Mouse (Mus musculus) ES-Bruce4 (cell line): ENCODE measurements around the gene Ccdc136. TPM values are rescaled to one million over a fixed set of nuclear protein-coding genes. Genes with fewer than 3 reads are reported as not detected.

Source experiments
- H3K27ac ChIP-seq: 2 replicates; pipeline ENCODE4 v1.5.1; 2012; ENCODE audit warnings: low read length, inconsistent platforms; ENCODE audit not compliant: insufficient read depth
- H3K27me3 ChIP-seq: 2 replicates; pipeline ENCODE4 v1.6.1; 2012; ENCODE audit warnings: mild to moderate bottlenecking, low read length, inconsistent platforms; ENCODE audit not compliant: control insufficient read depth, poor library complexity, insufficient read depth, severe bottlenecking
- H3K36me3 ChIP-seq: 2 replicates; pipeline ENCODE4 v1.6.1; 2012; ENCODE audit warnings: inconsistent platforms, mild to moderate bottlenecking, low read length, moderate library complexity; ENCODE audit not compliant: control insufficient read depth, poor library complexity, insufficient read depth, severe bottlenecking
- H3K4me1 ChIP-seq: one replicate; pipeline ENCODE4 v1.8.1; 2011; ENCODE audit warnings: low read length; ENCODE audit not compliant: control insufficient read depth, insufficient read depth
- H3K4me3 ChIP-seq: 2 replicates; pipeline ENCODE4 v1.5.1; 2011; ENCODE audit warnings: low read depth, mild to moderate bottlenecking, low read length
- H3K9ac ChIP-seq: 2 replicates; pipeline ENCODE4 v1.6.1; 2012; ENCODE audit warnings: low read depth, mild to moderate bottlenecking, inconsistent platforms; ENCODE audit not compliant: poor library complexity, severe bottlenecking
- H3K9me3 ChIP-seq: replicated peaks from 2 replicates; pipeline ENCODE4 v1.6.1; 2012; ENCODE audit warnings: mild to moderate bottlenecking, low read length, inconsistent platforms; ENCODE audit not compliant: control insufficient read depth, poor library complexity, insufficient read depth, severe bottlenecking
- CTCF ChIP-seq: IDR thresholded peaks from one replicate; pipeline ENCODE4 v1.8.1; 2011; ENCODE audit warnings: low read depth, low read length
- EP300 ChIP-seq: IDR thresholded peaks from 2 replicates; pipeline ENCODE4 v1.6.1; 2011; ENCODE audit warnings: low read depth, low read length; ENCODE audit not compliant: insufficient read depth
- POLR2A ChIP-seq: IDR thresholded peaks from one replicate; pipeline ENCODE4 v1.8.1; 2011; ENCODE audit warnings: low read length; ENCODE audit not compliant: insufficient read depth
- polyA plus RNA-seq: library from polyadenylated mRNA; stranded (reverse); fragments of >200 nt; gene quantifications from 2 replicates; pipeline ENCODE4 v1.2.4, GENCODE M21; 2011; ENCODE audit warnings: low read depth; ENCODE audit not compliant: missing spikeins, insufficient read depth, insufficient read length

Gene Ccdc136
- polyA plus RNA-seq, 1 experiment: 22.7 TPM

DNA sequence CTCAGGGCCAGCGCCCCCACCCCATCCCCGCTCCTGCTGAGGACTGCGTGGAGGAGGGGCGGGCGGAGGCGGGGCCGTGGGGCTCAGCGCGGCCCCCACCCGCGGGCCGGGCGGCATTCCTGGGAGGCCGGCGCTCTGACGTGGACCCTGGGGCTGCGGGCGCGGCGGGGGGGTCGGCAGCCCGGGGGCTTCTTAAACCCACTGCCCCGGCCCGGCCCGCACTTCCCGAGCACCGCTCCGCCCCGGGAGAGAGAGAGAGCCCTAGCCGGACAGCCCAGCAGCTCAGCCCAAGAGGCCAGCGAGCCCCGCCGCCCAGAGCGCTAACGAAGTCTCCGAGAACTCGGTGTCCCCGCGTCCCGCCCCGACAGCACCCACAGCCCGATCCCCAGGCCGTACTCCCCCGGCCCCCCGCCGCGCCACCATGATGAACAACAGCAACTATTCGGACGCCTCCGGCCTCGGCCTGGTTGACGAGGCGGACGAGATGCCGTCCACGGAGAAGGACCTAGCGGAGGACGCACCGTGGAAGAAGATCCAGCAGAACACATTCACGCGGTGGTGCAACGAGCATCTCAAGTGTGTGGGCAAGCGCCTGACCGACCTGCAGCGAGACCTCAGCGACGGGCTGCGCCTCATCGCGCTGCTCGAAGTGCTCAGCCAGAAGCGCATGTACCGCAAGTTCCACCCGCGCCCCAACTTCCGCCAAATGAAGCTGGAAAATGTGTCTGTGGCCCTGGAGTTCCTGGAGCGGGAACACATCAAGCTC lies 37.1 kb downstream of the Ccdc136 start, which contains the start of gene Flnc:
Gene Flnc, plus strand, starts transcription at position 219 of the 766 bp plus-strand sequence.
- peaks cover 2% of the 10 kb centered on the region; the same call in 1 of the 2 replicates for H3K27me3 ChIP-seq
- H3K36me3 ChIP-seq: no peaks in the 10 kb centered on the region
- no peaks in the 10 kb centered on the region for H3K9me3 ChIP-seq
- H3K9ac ChIP-seq: peak within 1 kb of the TSS; percentile 60
- TF ChIP-seq POLR2A (no peak), CTCF (no peak), EP300 (no peak)
- peaks cover 8% of the 10 kb centered on the region for H3K4me1 ChIP-seq
- peak within 1 kb of the TSS; percentile 66 for H3K4me3 ChIP-seq
- no peak within 1 kb of the TSS for H3K27ac ChIP-seq

- H3K27ac ChIP-seq: no peak overlapping the region
- H3K9me3 ChIP-seq: no peaks in the 10 kb centered on the region
- TF ChIP-seq CTCF: no peak
- TF ChIP-seq POLR2A: no peak
- no peak for TF ChIP-seq EP300
- H3K4me1 ChIP-seq: peaks cover 8% of the 10 kb centered on the region
- H3K27me3 ChIP-seq: peaks cover 2% of the 10 kb centered on the region; the same call in 1 of the 2 replicates
- H3K9ac ChIP-seq: peak overlapping the region; percentile 60
- H3K36me3 ChIP-seq: no peaks in the 10 kb centered on the region
- H3K4me3 ChIP-seq: peak overlapping the region; percentile 66
These were observed 38.0 kb downstream of the Ccdc136 start for GRCm38 (mm10) chr6:29433804-29434795.

- Histone ChIP-seq H3K27me3 (peaks cover 2% of the 10 kb centered on the region; the same call in 1 of the 2 replicates), H3K9me3 (no peaks in the 10 kb centered on the region), H3K27ac (no peak overlapping the region), H3K36me3 (no peaks in the 10 kb centered on the region), H3K4me1 (peaks cover 8% of the 10 kb centered on the region), H3K4me3 (no peak overlapping the region), H3K9ac (no peak overlapping the region)
- TF ChIP-seq POLR2A (no peak), EP300 (no peak), CTCF (no peak)
These were observed 39.0 kb downstream of the Ccdc136 start for GRCm38 (mm10) chr6:29434911-29435691.

DNA sequence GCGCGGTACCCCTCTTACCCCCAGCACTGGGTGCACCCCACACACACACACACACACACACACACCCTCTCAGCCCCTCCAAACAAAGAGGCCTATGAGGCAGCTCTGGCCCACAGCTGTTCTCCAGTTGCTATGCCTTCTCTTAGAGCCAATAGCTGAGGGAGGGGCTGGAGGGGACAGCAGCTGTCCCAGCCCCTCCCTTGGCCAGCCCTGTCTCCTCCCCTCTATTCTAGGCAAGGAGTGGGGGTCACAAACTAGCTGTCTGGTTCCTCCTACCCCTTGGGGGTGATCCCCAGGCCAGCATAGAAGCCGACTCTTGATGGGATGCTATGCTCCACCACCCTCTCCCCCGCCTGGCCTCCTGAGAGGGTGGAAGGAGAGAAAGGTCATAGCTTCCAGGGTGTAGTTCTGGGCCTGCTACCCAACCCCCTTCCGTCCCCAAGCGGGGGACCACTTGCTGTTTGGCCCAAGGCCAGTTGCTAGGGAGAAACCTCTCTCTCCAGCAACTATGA lies 39.9 kb downstream of the Ccdc136 start:
- TF ChIP-seq EP300: no peak
- TF ChIP-seq CTCF: no peak
- no peak for TF ChIP-seq POLR2A
- Histone ChIP-seq H3K36me3 (no peaks in the 10 kb centered on the region), H3K9ac (no peak overlapping the region), H3K27me3 (peaks cover 2% of the 10 kb centered on the region; the same call in 1 of the 2 replicates), H3K9me3 (no peaks in the 10 kb centered on the region), H3K27ac (no peak overlapping the region), H3K4me1 (peaks cover 8% of the 10 kb centered on the region), H3K4me3 (no peak overlapping the region)

DNA sequence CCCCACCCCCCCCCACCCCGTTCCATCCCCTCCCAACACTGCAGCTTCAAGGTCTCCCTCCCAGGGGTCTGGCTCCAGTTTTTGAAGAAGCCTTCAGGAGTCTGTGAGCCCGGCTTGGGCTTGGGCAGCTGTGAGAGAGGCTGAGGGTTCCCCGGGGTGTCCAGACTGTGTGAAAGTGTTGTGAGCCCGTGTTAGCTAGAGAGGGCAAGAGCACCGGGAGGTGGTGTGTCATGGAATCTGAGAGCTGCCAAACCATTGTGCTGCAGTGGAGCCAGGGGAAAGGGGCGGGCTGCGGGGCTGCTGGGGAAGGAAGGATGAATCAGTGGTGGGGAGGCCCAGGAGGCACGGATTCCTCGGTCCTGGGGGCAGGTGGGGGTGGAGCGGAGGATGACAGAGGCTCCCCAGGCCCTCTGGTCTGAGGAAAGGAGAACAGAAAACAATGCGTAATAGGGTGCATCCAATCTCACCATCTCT lies 40.4 kb downstream of the Ccdc136 start:
- H3K9me3 ChIP-seq: no peaks in the 10 kb centered on the region
- TF ChIP-seq POLR2A: no peak
- TF ChIP-seq EP300: no peak
- no peak for TF ChIP-seq CTCF
- no peaks in the 10 kb centered on the region for H3K36me3 ChIP-seq
- no peak overlapping the region for H3K9ac ChIP-seq
- peaks cover 8% of the 10 kb centered on the region for H3K4me1 ChIP-seq
- no peak overlapping the region for H3K4me3 ChIP-seq
- H3K27ac ChIP-seq: no peak overlapping the region
- peaks cover 2% of the 10 kb centered on the region; the same call in 1 of the 2 replicates for H3K27me3 ChIP-seq
